Comparison of ENCODE assay signal across 19 mouse cellular contexts in the genomic region with DNA sequence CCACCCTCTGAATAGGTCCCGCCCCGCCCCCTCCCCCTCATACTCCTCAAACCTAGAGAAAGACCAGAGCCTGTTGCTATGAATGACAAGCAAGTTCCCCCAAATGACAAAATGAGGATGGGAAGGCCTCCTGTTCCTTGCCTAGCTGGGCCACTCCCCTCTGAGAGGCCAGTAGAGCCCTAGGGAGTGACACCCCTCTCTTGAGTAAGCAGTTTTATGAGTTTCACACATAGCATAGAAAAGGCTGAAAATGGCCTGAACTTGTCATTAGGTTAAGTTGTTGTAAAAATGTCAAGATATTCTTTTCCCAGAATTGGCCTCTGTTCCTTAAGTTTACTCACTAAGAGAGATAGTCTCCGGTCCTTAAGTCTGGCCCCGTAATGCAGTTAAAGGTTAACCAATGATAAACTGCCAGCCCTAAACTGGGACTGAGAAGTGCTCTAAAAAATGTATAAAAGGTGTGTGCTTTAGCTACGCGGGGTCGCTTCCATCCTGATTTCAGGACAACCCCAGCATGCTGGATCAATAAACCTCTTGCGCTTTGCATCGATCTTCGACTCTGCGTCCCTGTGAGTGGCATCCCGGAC. TPM values are rescaled to one million over a fixed set of nuclear protein-coding genes. Genes with fewer than 3 reads are reported as not detected.
DNase-seq lines count a peak whose midpoint lies in the region; ATAC-seq and TF ChIP-seq lines count a peak whose summit lies in the region.
"Had no signal": no experiment of that assay in that cellular context is flagged by ENCODE, and none has a peak within 500 bp of the region (broad histone marks: within the 10 kb centered on the region; RNA-seq: fewer than 3 reads in every experiment).

No protein-coding gene starts in this region.

- no peak for TF ChIP-seq POLR2A in liver, adult 2 months (IDR thresholded peaks at IDR 0.05; ENCODE audit: extremely low read depth, insufficient read depth, low read length)
- TF ChIP-seq POLR2A in cerebellum, adult 2 months (IDR thresholded peaks at IDR 0.05; ENCODE audit: borderline replicate concordance, insufficient read depth, low read length), result no peak

- TF ChIP-seq EP300 in stomach, postnatal 0 days (optimal IDR thresholded peaks at IDR 0.05), result no peak
- no peak for TF ChIP-seq EP300 in liver, postnatal 0 days (IDR thresholded peaks at IDR 0.05; ENCODE audit: low read depth)

- TF ChIP-seq CTCF in liver, adult 2 months (IDR thresholded peaks at IDR 0.05; ENCODE audit: low read depth, low read length), result no peak
- TF ChIP-seq CTCF in stomach, postnatal 0 days (IDR thresholded peaks at IDR 0.05; ENCODE audit: low read depth), result no peak
- no peak for TF ChIP-seq CTCF in liver, postnatal 0 days (IDR thresholded peaks at IDR 0.05; ENCODE audit: low read depth)
- no peak for TF ChIP-seq CTCF in forebrain, postnatal 0 days (IDR thresholded peaks at IDR 0.05; ENCODE audit: low read depth)
- TF ChIP-seq CTCF in cerebellum, adult 2 months (IDR thresholded peaks at IDR 0.05; ENCODE audit: borderline replicate concordance, insufficient read depth, low read depth, low read length), result no peak

- DNase-seq in liver, adult 2 months (ENCODE audit: extremely low read depth, low read depth, low spot score), result peak; percentile 59
- DNase-seq in liver, result no peak
- DNase-seq in stomach, postnatal 0 days (ENCODE audit: low spot score), result no peak
- DNase-seq in liver, postnatal 0 days, result peak; percentile 37
- no peak for DNase-seq in forebrain, postnatal 0 days
- no peak for DNase-seq in cerebellum, adult 2 months

- no peaks in the 10 kb centered on the region for H3K9me3 ChIP-seq in stomach, embryonic 15.5 days
- H3K9me3 ChIP-seq in stomach, postnatal 0 days (ENCODE audit: control insufficient read depth, low read length), result no peaks in the 10 kb centered on the region
- no peaks in the 10 kb centered on the region for H3K9me3 ChIP-seq in liver, postnatal 0 days (ENCODE audit: low read length)
- H3K9me3 ChIP-seq in forebrain, postnatal 0 days (ENCODE audit: low read length), result no peaks in the 10 kb centered on the region
- H3K9me3 ChIP-seq: embryonic facial prominence, embryonic 13.5 days; forebrain, embryonic 12.5 days; heart, embryonic 15.5 days; hindbrain, embryonic 10.5 days had no signal

- H3K4me3 ChIP-seq in liver, adult 2 months (ENCODE audit: insufficient read depth, low read depth, low read length), result no peak overlapping the region
- no peak overlapping the region for H3K4me3 ChIP-seq in stomach, embryonic 15.5 days (replicated peaks)
- H3K4me3 ChIP-seq in stomach, postnatal 0 days (ENCODE audit: low read depth, low read length), result no peak overlapping the region
- no peak overlapping the region for H3K4me3 ChIP-seq in liver, postnatal 0 days (ENCODE audit: low read depth, low read length)
- H3K4me3 ChIP-seq in forebrain, postnatal 0 days (ENCODE audit: low read depth, low read length), result no peak overlapping the region
- no peak overlapping the region for H3K4me3 ChIP-seq in cerebellum, adult 2 months (replicated peaks; ENCODE audit: insufficient read depth, low read depth, low read length)
- H3K4me3 ChIP-seq: embryonic facial prominence, embryonic 13.5 days; forebrain, embryonic 12.5 days; heart, adult 2 months; heart, embryonic 15.5 days; hindbrain, embryonic 10.5 days had no signal

- peaks cover 2% of the 10 kb centered on the region for H3K4me1 ChIP-seq in liver, adult 2 months (ENCODE audit: control insufficient read depth, insufficient read depth, low read length)
- 0 out of 2 replicates have a peak, but pooled peaks cover 7% of the 10 kb centered on the region for H3K4me1 ChIP-seq in stomach, embryonic 15.5 days
- H3K4me1 ChIP-seq in stomach, postnatal 0 days (replicated peaks; ENCODE audit: control insufficient read depth, insufficient read depth), result no peaks in the 10 kb centered on the region
- H3K4me1 ChIP-seq in liver, postnatal 0 days (ENCODE audit: insufficient read depth), result peaks cover 4% of the 10 kb centered on the region
- peaks cover 4% of the 10 kb centered on the region; the same call in 1 of the 2 replicates for H3K4me1 ChIP-seq in forebrain, postnatal 0 days (ENCODE audit: insufficient read depth)
- peaks cover 2% of the 10 kb centered on the region; the same call in 1 of the 2 replicates for H3K4me1 ChIP-seq in cerebellum, adult 2 months (ENCODE audit: control insufficient read depth, insufficient read depth, low read length)

- H3K36me3 ChIP-seq in liver, adult 2 months (ENCODE audit: control insufficient read depth, insufficient read depth, low read length), result no peaks in the 10 kb centered on the region
- peaks cover 5% of the 10 kb centered on the region; the same call in 1 of the 2 replicates for H3K36me3 ChIP-seq in stomach, embryonic 15.5 days
- no peaks in the 10 kb centered on the region for H3K36me3 ChIP-seq in stomach, postnatal 0 days (ENCODE audit: control insufficient read depth, insufficient read depth, low read length)
- H3K36me3 ChIP-seq in liver, postnatal 0 days (replicated peaks; ENCODE audit: insufficient read depth, low read length), result peaks cover 3% of the 10 kb centered on the region
- H3K36me3 ChIP-seq in forebrain, postnatal 0 days (ENCODE audit: insufficient read depth), result peaks cover 5% of the 10 kb centered on the region
- H3K36me3 ChIP-seq: heart, embryonic 15.5 days had no signal

- no peaks in the 10 kb centered on the region for H3K27me3 ChIP-seq in liver, adult 2 months (ENCODE audit: control insufficient read depth, insufficient read depth, low read length)
- no peaks in the 10 kb centered on the region for H3K27me3 ChIP-seq in stomach, embryonic 15.5 days (replicated peaks)
- no peaks in the 10 kb centered on the region for H3K27me3 ChIP-seq in stomach, postnatal 0 days (ENCODE audit: control insufficient read depth, insufficient read depth, low read length)
- H3K27me3 ChIP-seq in liver, postnatal 0 days (ENCODE audit: insufficient read depth, low read length), result no peaks in the 10 kb centered on the region
- H3K27me3 ChIP-seq in forebrain, postnatal 0 days (ENCODE audit: insufficient read depth, low read length), result no peaks in the 10 kb centered on the region
- no peaks in the 10 kb centered on the region for H3K27me3 ChIP-seq in cerebellum, adult 2 months (ENCODE audit: control insufficient read depth, insufficient read depth, low read length)
- H3K27me3 ChIP-seq: embryonic facial prominence, embryonic 13.5 days; forebrain, embryonic 12.5 days; heart, embryonic 15.5 days had no signal

- no peak overlapping the region for H3K9ac ChIP-seq in liver, adult 2 months (ENCODE audit: low read depth, low read length)
- no peak overlapping the region for H3K9ac ChIP-seq in stomach, embryonic 15.5 days
- no peak overlapping the region for H3K9ac ChIP-seq in stomach, postnatal 0 days (ENCODE audit: low read length)
- no peak overlapping the region for H3K9ac ChIP-seq in liver, postnatal 0 days (replicated peaks)
- no peak overlapping the region for H3K9ac ChIP-seq in forebrain, postnatal 0 days
- H3K9ac ChIP-seq: embryonic facial prominence, embryonic 13.5 days; forebrain, embryonic 12.5 days; heart, embryonic 15.5 days had no signal

- 0 out of 2 replicates have a peak, but pooled peaks have one; percentile 32 for ATAC-seq in stomach, embryonic 15.5 days (ENCODE audit: insufficient read depth, low FRiP score, low read depth)
- no peak for ATAC-seq in stomach, postnatal 0 days (ENCODE audit: low FRiP score, low TSS enrichment)
- peak; percentile 62; the same call in 1 of the 2 replicates for ATAC-seq in liver, postnatal 0 days
- ATAC-seq in forebrain, postnatal 0 days, result no peak

- H3K27ac ChIP-seq in liver, adult 2 months (replicated peaks; ENCODE audit: insufficient read depth, low read depth, low read length), result no peak overlapping the region
- no peak overlapping the region for H3K27ac ChIP-seq in stomach, embryonic 15.5 days
- no peak overlapping the region for H3K27ac ChIP-seq in stomach, postnatal 0 days (replicated peaks)
- no peak overlapping the region for H3K27ac ChIP-seq in liver, postnatal 0 days (ENCODE audit: low read depth)
- no peak overlapping the region for H3K27ac ChIP-seq in forebrain, postnatal 0 days (ENCODE audit: low read depth, low read length)
- H3K27ac ChIP-seq in cerebellum, adult 2 months (ENCODE audit: insufficient read depth, low read length), result no peak overlapping the region
- H3K27ac ChIP-seq: embryonic facial prominence, embryonic 13.5 days; forebrain, embryonic 12.5 days; heart, adult 2 months; heart, embryonic 15.5 days had no signal

- no peaks in the 10 kb centered on the region for H3K79me2 ChIP-seq in liver, adult 2 months (ENCODE audit: control insufficient read depth, insufficient read depth, low read length)

- 35% methylated on average over 12 of the region's 12 CpGs for WGBS in liver, adult 2 months
- 76% methylated on average over 12 of the region's 12 CpGs for WGBS in stomach, embryonic 15.5 days
- WGBS in stomach, postnatal 0 days, result 68% methylated on average over 12 of the region's 12 CpGs
- WGBS in liver, postnatal 0 days (ENCODE audit: insufficient replicate concordance), result 74% methylated on average over 12 of the region's 12 CpGs
- WGBS in forebrain, postnatal 0 days, result 96% methylated on average over 12 of the region's 12 CpGs
- 97% methylated on average over 12 of the region's 12 CpGs for WGBS in cerebellum, adult 2 months

- H3K4me2 ChIP-seq in stomach, embryonic 15.5 days, result no peak overlapping the region
- no peak overlapping the region for H3K4me2 ChIP-seq in stomach, postnatal 0 days (replicated peaks; ENCODE audit: low read depth)
- H3K4me2 ChIP-seq in liver, postnatal 0 days (ENCODE audit: low read depth, low read length), result no peak overlapping the region
- H3K4me2 ChIP-seq in forebrain, postnatal 0 days (ENCODE audit: low read depth), result no peak overlapping the region
- H3K4me2 ChIP-seq: embryonic facial prominence, embryonic 13.5 days; forebrain, embryonic 12.5 days; heart, embryonic 11.5 days; heart, embryonic 15.5 days had no signal

RNA-seq across cellular contexts. Expression of a gene that starts 7.4 kb away (rescaled TPM):
- 211 and 380 TPM in 2 replicates for total RNA-seq in liver, adult 2 months (2014; rRNA removed)
- polyA plus RNA-seq in liver, adult 2 months (2012; rRNA removed), result 1,030 and 1,462 TPM in 2 replicates
- polyA plus RNA-seq in stomach, embryonic 15.5 days (2015; fragmentation: Nextera tagmentation; extraction: Ambion mirVana), result 1,866 and 1,981 TPM in 2 replicates
- polyA plus RNA-seq in stomach, postnatal 0 days (2015; fragmentation: Nextera tagmentation; extraction: Ambion mirVana), result 805 and 984 TPM in 2 replicates
- 1,043 and 1,160 TPM in 2 replicates for polyA plus RNA-seq in liver, postnatal 0 days (2015; fragmentation: Nextera tagmentation; extraction: Ambion mirVana)
- 598 and 704 TPM in 2 replicates for total RNA-seq in forebrain, postnatal 0 days (2014; rRNA removed)
- 2,127 and 2,602 TPM in 2 replicates for polyA plus RNA-seq in forebrain, postnatal 0 days (2015; fragmentation: Nextera tagmentation; extraction: Ambion mirVana)
- 1,309 and 1,339 TPM in 2 replicates for polyA plus RNA-seq in cerebellum, adult 2 months (2012; rRNA removed)

RNA-seq across cellular contexts. Expression of a gene that starts 15.4 kb away (rescaled TPM):
- total RNA-seq in liver, adult 2 months (2014; rRNA removed), result 253 and 308 TPM in 2 replicates
- polyA plus RNA-seq in liver, adult 2 months (2012; rRNA removed), result 357 and 830 TPM in 2 replicates
- 54.8 and 58.7 TPM in 2 replicates for polyA plus RNA-seq in stomach, embryonic 15.5 days (2015; fragmentation: Nextera tagmentation; extraction: Ambion mirVana)
- polyA plus RNA-seq in stomach, postnatal 0 days (2015; fragmentation: Nextera tagmentation; extraction: Ambion mirVana), result 77.4 and 81.0 TPM in 2 replicates
- 148 and 175 TPM in 2 replicates for polyA plus RNA-seq in liver, postnatal 0 days (2015; fragmentation: Nextera tagmentation; extraction: Ambion mirVana)
- 4.5 and 5.1 TPM in 2 replicates for total RNA-seq in forebrain, postnatal 0 days (2014; rRNA removed)
- polyA plus RNA-seq in forebrain, postnatal 0 days (2015; fragmentation: Nextera tagmentation; extraction: Ambion mirVana), result 7.4 and 7.8 TPM in 2 replicates
- polyA plus RNA-seq in cerebellum, adult 2 months (2012; rRNA removed), result 21.0 and 26.6 TPM in 2 replicates

RNA-seq across cellular contexts. Expression of a gene that starts 30.3 kb away (rescaled TPM):
- 0.09 TPM in 1 of 2 replicates, not detected in the other for total RNA-seq in liver, adult 2 months (2014; rRNA removed)
- polyA plus RNA-seq in liver, adult 2 months (2012; rRNA removed), result not detected in 2 replicates
- not detected in 2 replicates for polyA plus RNA-seq in stomach, embryonic 15.5 days (2015; fragmentation: Nextera tagmentation; extraction: Ambion mirVana)
- polyA plus RNA-seq in stomach, postnatal 0 days (2015; fragmentation: Nextera tagmentation; extraction: Ambion mirVana), result not detected in 2 replicates
- not detected in 2 replicates for polyA plus RNA-seq in liver, postnatal 0 days (2015; fragmentation: Nextera tagmentation; extraction: Ambion mirVana)
- not detected in 2 replicates for total RNA-seq in forebrain, postnatal 0 days (2014; rRNA removed)
- polyA plus RNA-seq in forebrain, postnatal 0 days (2015; fragmentation: Nextera tagmentation; extraction: Ambion mirVana), result not detected in 2 replicates
- 0.14 TPM in 1 of 2 replicates, not detected in the other for polyA plus RNA-seq in cerebellum, adult 2 months (2012; rRNA removed)
- total RNA-seq: gastrocnemius, adult 18-20 months; gastrocnemius, postnatal 14 days; heart, adult 2 months; heart, postnatal 14 days; MEL had no signal
- polyA plus RNA-seq: C2C12; embryonic facial prominence, embryonic 13.5 days; forebrain, embryonic 12.5 days; forebrain, embryonic 16.5 days; heart, embryonic 11.5 days; heart, embryonic 15.5 days; hindbrain, embryonic 10.5 days had no signal

RNA-seq across cellular contexts. Expression of a gene that starts 40.6 kb away (rescaled TPM):
- 2.1 and 6.4 TPM in 2 replicates for total RNA-seq in liver, adult 2 months (2014; rRNA removed)
- polyA plus RNA-seq in liver, adult 2 months (2012; rRNA removed), result 6.4 and 15.0 TPM in 2 replicates
- polyA plus RNA-seq in stomach, embryonic 15.5 days (2015; fragmentation: Nextera tagmentation; extraction: Ambion mirVana), result 6.6 and 8.8 TPM in 2 replicates
- polyA plus RNA-seq in stomach, postnatal 0 days (2015; fragmentation: Nextera tagmentation; extraction: Ambion mirVana), result 23.6 and 32.3 TPM in 2 replicates
- polyA plus RNA-seq in liver, postnatal 0 days (2015; fragmentation: Nextera tagmentation; extraction: Ambion mirVana), result 0.52 and 0.95 TPM in 2 replicates
- total RNA-seq in forebrain, postnatal 0 days (2014; rRNA removed), result 2.1 and 4.7 TPM in 2 replicates
- 1.4 and 1.7 TPM in 2 replicates for polyA plus RNA-seq in forebrain, postnatal 0 days (2015; fragmentation: Nextera tagmentation; extraction: Ambion mirVana)
- 3.4 TPM in 2 replicates for polyA plus RNA-seq in cerebellum, adult 2 months (2012; rRNA removed)
- total RNA-seq: gastrocnemius, postnatal 14 days had no signal

RNA-seq across cellular contexts. Expression of a gene that starts 54.2 kb away (rescaled TPM):
- 458 and 622 TPM in 2 replicates for total RNA-seq in liver, adult 2 months (2014; rRNA removed)
- polyA plus RNA-seq in liver, adult 2 months (2012; rRNA removed), result 1,012 and 1,223 TPM in 2 replicates
- 17.9 and 21.3 TPM in 2 replicates for polyA plus RNA-seq in stomach, embryonic 15.5 days (2015; fragmentation: Nextera tagmentation; extraction: Ambion mirVana)
- 16.1 and 19.7 TPM in 2 replicates for polyA plus RNA-seq in stomach, postnatal 0 days (2015; fragmentation: Nextera tagmentation; extraction: Ambion mirVana)
- 77.5 and 78.5 TPM in 2 replicates for polyA plus RNA-seq in liver, postnatal 0 days (2015; fragmentation: Nextera tagmentation; extraction: Ambion mirVana)
- total RNA-seq in forebrain, postnatal 0 days (2014; rRNA removed), result 19.2 and 22.8 TPM in 2 replicates
- 18.6 and 21.3 TPM in 2 replicates for polyA plus RNA-seq in forebrain, postnatal 0 days (2015; fragmentation: Nextera tagmentation; extraction: Ambion mirVana)
- 37.6 and 40.1 TPM in 2 replicates for polyA plus RNA-seq in cerebellum, adult 2 months (2012; rRNA removed)

Comparison
In these comparisons a context has a peak if more than half of its experiments do, and no peak if none do; other contexts are left out.
1. DNase-seq: peak in liver, adult 2 months (single experiment) and liver, postnatal 0 days (single experiment); none in liver (single experiment), stomach, postnatal 0 days (single experiment), forebrain, postnatal 0 days (single experiment) and cerebellum, adult 2 months (0 of 2).
2. ATAC-seq: peak in stomach, embryonic 15.5 days (single experiment) and liver, postnatal 0 days (single experiment); none in stomach, postnatal 0 days (single experiment) and forebrain, postnatal 0 days (single experiment).